Mouse (Mus musculus) spleen, postnatal 14 days (tissue): Measurements from ENCODE around the gene Nova2.

Experiments
- DNase-seq, 2 experiments: peaks; one replicate each; pipeline ENCODE4 v3.0.0; 2021 to 2022; ENCODE audit warnings: low spot score in 2 of 2

The Nova2 gene

DNA sequence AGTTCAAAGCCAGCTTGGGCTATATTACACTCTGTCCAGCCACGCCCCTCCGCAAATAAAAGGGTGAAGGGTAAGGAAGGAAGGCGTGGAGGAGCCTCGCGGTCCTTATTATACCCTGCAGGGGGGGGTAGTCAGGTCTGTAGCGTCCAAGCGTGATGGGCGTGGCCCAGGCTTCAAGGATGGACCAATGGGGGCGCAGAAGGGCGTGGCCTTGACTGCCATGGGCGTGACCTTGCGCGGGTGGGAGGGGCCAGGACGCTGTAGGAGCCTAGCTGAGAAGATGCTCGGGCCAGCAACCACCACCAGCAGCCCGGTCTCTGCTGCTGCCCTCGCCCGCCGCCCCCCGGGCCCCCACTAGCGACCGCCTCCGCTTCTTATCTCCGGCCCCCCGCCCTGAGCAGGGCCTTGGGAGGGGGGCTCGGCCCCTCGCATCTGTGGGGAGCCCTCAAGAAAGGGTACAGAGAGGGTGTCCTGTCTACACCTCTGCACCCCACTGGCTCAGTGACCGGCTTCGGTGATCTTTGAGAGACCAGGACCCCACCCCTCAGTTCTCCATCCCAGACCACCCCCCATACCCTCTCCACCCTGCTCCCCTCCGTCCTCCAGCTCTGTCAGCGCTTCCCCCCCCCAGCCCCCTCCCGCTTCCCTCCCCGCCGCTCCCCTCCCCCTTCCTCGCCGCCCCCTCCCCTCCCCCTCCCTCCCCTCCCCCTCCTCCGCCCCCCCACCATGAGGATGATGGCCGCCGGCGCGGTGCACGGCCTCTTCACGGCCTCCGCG lies at the start of gene Nova2:
Gene Nova2, plus strand, starts transcription at position 727 of the 777 bp plus-strand sequence.
- peak; percentile 36 to 53 for DNase-seq

DNA sequence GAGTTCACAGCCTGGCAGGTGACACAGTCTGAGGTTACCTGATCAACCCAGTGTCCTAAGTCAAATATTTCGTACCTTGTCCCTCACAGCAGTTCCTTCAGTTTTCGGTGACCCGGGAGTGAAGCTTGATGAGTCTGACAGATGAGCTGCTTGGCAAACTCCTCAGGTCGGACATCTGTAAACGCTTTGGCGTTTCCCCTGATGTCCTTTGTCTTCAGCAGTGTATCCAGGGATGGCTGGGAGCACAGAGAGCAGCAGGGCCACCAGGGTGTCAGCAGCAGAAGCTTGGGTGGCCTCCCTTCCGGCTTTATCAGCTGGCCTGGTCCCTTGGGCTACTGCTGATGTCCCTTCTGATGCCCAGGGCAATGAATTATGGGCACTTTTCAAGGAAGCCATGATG lies 47.0 kb upstream of the Nova2 start:
- DNase-seq, result no peak

DNA sequence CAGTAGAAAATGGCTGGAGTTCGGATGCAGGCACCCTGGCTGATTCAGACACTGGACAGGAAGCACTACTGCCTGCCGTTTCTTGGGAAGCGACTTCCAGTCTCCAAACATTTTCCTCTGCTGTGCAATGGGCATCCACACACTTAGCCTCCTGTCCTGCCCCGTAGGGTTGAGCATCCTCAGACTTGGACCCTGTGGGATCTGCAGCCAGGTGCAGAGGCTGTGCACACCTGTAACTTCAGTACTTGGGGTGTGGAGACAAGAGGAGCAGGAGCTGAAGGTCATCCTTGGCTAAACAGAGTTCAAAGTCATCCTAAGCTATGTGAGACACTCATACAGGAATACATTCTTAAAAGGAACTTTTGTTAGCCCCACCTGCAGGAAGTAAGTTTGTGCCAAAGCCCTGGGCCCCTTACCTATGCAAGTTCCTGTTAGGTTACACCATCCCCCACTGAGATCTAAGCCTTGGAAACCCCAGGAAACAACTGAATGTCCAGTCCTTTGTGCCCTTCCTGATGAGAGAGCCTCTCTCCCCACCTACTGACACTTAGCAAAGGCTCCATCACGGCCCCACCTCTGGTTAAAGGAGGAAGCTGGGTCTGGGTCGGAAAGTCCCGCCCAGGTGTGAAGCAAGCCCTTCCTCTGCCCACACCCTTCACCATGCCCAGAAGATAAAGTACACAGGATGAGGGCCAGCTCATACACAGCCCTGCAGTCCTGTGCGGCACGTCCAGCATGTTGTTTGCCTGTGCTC lies 41.5 kb upstream of the Nova2 start:
- DNase-seq, result no peak

DNA sequence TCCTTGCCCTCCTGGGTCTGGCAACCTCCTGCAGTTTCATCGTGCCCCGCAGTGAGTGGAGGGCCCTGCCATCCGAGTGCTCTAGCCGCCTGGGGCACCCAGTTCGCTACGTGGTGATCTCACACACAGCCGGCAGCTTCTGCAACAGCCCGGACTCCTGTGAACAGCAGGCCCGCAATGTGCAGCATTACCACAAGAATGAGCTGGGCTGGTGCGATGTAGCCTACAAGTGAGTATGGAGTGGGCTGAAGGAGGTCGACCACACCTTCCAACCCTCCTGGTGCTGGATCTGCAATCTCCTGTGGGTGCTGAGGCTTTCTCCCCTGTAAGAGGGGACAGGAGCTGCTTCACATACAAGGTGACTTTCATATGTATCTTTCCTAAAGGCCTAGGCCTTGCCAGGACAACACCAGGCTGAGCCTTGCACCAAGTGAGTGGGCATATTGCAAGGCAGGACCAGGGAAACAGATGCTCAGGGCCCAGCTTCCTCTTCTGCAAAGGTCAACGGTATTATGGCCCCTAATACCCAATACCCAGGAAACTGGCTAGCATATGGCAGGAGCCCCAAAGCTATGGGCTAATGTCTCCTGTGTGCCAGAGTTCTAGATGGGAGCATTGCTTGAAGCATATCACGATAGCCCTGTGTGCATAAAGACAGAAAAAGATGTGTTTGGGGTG lies 40.8 kb upstream of the Nova2 start:
- no peak for DNase-seq

DNA sequence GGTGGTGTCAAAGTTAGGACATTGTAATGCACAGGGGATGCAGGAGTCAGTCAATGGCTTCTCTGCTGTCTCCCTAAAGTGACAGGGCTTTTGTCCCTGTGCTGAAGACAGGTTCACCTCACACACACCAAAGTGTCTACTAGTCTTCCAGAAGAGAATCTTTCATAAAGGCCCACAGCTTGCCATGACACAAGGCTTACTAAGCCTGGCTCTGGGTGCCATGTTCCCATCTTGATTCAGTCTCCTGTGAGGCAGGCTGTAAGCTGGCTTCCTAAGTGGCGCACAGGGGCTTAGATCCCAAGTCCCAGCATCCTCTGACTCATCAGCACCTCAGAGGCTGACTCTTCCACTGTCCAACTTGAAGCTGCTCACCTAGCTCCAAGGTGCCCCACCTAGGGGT lies 38.7 kb upstream of the Nova2 start:
- DNase-seq, result no peak

DNA sequence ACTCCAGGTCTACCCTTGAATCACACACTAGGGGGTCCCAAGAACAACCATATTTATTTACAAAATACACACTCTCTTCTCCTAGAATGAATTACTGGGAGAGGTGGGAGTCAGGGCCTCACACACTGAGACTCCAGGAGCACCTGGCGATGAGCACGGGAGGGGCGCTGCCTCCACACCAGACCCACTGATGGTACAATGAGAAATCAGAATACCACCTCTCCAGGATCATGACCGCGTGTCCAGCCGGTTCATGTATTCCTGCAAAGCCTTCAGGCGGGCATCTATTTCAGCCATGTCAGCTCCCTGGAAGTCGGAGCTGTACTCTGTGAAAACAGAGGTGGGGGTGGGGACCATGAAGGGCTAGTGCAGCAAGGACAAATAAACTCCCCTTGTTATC lies 34.8 kb upstream of the Nova2 start:
- no peak for DNase-seq

DNA sequence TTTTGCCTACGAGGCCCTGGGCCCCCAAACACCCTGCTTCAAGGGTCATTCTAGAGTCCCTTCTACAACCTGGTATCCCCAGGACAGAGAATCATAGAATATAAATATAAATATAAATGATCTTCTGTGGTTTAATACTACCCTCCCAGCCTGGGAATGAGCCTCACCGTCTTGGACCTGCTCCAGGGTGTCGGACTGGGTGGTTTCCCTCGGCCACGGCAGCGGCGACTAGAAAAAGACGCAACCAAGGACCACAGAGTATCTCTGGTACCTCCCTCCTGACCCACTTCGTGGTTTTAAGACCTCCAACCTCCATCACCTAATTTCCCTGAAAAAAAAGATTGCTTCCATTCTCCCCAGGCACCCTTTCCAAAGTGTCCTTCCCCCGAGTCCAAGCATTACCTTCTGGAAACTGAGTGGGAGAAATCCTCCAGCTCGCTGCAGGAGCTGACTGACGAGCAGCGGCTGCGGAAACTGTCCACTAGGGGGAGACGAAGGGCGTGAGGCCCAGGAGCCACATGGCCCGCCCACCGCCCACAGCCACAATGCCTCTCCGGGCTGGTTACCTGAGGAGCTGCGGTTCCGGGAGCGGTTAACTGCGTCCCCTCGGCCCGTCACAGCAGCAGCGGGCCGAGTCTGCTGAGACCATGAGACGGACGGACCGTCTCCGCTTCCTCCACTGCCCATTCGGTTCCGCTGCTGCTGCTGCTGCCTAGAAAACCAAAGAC lies 33.7 kb upstream of the Nova2 start:
- peak; percentile 59 to 75 for DNase-seq

DNA sequence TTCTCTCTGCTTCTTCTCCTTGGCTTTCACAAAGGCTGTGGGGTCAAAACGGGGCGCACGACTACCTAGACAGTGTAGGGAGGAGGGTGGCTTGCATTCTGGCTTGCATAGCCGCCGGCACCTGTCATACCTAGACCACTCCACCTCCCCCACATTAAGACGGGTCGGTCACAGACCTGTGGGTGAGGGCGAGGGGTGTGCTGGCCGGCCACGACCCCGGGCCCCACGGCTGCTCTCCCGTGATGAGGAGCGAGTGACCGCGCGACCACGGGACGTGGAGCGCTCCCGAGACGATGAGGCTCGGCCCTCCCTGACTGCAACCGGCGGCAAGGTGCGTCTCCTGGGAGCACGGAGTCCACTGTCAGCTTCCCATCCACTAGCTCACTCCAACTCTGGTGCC lies 32.7 kb upstream of the Nova2 start:
- DNase-seq, result no peak

DNA sequence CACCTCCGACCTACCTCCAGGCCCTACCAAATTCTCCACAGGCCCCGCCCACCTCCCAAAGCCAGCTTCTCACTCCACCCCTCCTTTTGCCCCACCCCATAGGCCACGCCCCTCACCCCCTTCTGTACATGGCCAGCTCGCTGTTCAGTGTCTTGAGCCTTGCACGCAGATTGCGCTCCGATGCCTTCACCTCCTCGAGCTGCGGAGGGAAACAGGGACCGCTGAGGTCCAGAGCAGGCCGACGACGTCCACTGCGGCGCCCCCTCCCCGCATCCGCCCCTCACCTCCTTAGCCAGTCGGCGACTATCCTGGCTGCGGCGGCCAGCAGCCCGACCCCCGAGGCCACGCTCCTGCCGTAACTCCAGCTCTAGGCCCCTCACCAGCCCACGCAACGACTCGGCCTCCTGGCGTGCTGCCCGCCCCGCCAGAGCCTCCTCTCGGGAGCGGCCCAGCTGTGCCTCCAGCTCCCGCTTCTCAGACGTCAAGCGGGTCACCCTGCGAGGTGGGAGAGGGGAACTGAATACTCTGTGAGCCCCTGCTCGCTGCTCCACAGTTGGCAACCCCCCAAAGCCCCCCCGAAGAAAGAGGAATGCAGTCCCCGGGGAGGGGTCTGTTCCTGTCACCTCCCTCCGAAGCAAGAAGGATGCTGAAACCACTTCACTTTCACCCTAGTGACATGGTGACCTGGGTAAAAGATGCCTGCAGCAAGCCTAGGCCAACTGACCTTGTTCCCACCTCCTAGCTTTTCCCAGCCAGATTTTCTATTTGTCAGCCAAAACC lies 31.8 kb upstream of the Nova2 start:
- DNase-seq, result peak in 1 of 2 experiments; percentile 25

DNA sequence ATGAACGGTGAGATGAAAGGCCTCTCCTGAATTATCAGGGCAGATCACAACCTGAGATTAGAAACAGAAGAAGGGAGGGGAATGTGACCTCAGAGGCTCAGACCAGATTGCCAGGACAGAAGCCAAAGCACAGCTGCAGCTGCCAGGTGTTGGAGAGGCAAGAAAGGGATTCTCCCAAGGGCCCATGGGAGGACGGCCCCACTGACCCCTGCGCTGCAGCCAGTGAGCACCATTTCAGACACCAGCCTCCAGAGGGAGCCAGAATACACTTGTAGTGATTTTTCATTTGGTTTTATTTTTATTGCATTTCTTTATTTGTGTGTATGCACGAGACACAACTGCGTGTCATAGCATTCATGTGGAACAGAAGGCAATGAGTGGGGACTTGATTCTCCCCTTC lies 29.2 kb upstream of the Nova2 start:
- no peak for DNase-seq

DNA sequence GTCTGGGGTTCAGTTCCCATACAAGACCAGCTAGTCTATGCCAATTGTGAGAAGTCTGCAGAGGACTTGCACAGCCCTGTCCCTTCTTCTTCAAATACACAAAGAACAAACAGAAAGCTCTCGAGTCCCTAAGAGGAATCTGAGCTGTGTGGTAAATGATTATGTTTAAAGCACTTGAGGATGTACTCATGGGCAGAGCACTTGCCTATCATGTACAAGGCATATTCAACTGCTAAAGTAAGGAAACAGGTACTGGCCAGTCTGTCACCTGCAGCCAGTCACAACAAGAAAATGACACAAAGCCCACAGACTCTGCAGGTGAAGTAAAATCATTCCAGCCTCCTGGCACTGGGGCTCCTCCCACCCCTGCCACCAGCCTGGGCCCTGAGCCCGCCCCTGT lies 25.2 kb upstream of the Nova2 start:
- DNase-seq, result no peak

DNA sequence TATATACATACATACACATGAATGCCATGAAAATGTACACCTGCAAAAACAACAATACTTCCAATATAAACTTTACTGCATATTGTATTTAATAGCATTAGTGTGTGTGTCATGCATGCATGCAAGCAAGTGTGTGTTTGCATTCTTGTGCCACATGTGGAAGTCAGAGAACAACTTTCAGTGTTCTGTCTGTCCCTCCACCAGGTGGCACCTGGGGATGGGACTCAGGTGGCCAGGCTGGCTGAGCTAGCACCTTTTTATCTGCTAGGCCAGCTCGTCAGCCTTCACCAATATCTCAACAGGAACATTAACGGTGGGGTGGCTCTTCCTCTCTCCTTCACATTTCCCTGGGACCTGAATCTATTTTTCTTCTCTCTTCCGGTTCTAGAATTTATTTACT lies 23.2 kb upstream of the Nova2 start:
- DNase-seq, result no peak

DNA sequence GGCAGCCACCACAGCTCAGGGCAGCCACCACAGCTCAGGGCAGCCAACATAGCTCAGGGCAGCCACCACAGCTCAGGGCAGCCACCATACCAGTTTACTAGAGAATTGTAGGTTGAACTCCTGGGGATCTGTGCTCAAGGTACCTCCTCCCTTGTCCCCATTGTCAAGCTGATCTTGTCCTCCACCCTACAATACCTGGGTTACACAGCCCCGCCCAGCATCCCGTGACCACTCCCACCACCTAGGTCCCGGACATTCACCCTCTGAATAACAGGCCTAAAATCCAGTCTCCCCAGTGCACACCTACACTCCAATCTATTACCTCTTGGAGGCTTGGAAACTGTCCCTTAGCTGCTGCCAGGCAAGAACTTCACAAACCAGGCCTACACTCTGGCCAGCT lies 20.7 kb upstream of the Nova2 start:
- DNase-seq, result no peak

DNA sequence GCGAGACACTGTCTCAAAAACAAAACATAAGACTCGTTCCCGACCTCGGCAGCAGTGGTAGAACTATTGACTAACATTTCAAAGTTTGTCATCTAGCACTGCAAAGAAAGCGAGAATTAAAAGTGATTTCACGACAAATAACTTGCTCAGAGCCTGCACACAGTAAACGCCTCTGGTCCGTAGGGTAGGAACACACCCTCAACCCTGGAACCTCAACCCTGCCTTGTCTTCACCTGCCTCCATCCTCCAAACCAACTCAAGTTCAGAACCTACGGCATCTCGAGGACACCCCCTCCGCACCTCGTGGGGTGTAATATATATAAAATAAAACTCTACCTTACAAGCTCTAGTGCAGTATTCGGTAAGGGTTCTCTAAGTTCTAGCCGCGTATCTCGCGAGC lies 15.9 kb upstream of the Nova2 start:
- no peak for DNase-seq

DNA sequence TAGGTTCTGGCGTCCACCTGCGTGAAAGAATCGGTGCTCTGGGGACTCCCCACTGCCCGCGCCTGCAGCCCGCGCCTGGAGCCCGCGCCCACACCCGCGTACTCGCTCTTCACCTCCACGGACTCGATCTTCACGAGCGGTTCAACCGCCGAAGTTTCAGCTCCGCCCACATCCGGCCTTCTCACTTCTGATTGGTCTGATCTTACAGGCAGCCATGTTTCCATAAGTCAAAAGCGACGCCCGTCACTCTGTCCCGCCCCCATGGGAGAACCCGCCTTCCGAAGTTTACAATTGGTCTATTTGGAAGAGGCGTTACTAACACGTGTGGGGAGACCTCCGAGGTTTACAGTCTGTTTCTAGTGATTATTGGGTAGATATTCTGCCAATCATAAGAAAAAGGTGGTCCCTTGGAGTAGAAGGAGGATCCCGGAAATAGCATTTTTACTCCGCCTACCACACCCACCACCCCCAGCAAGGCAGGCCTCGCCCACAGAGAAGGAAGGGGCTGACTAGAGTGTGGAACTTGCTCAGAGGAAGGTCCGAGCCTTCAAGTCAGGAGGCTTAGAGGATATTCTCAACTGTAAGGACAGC lies 15.4 kb upstream of the Nova2 start, which contains the start of gene Ccdc61:
Gene Ccdc61, minus strand, starts transcription at position 175 of the 591 bp plus-strand sequence.
- DNase-seq, result peak; percentile 92

DNA sequence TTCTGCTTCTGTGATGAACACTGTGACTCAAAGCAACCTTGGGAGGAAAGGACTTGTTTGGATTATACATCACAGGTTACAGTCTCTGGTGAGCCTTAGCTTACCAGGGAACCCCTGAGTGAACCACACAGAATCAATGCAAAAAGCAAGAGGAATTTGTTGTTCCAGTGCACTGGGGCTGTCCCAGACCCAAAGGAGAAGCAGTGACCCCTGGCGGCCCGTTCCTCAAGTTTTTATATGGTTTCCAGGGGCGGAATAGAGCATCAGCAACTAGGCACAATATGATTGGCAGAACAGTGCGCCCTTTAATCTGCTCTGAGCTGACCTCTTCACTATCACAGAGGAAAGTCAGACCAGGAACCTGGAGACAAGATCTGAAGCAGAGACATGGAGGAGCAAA lies 9.4 kb upstream of the Nova2 start:
- DNase-seq, result no peak

DNA sequence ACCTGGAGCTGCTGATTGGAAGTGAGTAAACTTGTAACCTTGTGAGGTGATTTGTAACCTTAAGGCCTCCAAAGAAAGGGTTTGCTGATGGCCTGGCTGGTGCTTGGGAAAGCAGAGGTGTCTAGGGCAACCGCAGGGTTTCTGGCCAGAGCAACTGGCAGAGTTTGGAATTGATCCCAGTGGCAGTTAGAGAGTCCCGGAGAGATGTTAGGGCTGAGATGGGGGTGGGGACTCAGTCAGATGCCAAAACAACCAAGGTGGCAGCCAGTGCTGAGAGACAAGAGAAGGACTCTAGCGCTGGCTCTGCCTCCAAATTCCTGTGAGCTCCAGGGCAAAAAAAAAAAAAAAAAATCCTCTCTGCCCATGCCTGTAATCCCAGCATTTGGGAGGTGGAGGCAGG lies 7.8 kb upstream of the Nova2 start:
- DNase-seq, result no peak

DNA sequence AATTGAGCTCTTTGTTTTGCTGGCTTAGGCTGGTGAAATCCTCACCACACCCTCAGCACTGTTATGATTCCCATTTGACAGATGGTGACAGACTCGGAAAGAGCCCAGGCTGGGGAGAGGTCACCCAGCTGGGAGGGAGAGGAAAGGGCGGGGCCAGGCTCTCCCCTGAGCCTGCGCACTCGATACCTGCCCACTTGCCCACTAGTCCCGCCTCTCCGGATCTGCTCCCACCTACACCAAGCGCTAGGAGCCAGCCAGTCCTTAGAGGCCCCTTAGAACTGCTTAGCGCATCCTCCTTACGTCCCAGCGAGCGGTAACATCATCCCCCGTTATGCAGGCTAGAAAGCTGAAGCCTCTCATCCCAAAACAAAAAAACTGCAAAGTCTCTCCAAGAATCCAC lies 4.6 kb upstream of the Nova2 start:
- no peak for DNase-seq

DNA sequence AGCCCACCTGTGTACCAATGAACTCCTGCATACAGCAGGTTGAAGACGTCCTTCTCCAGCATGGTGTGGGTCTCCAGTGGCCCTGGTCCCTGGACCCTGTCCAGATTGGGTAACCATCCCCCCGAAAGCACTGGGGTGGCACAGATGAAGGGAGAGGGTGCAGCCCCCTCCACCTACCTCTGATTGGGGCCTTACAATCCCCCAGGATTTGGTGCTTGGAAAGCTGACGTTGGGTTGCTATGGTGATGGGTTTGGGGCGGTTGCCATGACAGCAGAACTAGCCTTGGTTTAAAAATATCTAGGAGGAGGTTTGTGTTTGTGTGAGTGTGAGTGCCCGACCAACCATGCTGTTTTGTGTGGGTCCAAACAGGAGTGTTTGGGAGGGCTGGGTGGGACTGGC lies 2.9 kb upstream of the Nova2 start:
- DNase-seq, result no peak

DNA sequence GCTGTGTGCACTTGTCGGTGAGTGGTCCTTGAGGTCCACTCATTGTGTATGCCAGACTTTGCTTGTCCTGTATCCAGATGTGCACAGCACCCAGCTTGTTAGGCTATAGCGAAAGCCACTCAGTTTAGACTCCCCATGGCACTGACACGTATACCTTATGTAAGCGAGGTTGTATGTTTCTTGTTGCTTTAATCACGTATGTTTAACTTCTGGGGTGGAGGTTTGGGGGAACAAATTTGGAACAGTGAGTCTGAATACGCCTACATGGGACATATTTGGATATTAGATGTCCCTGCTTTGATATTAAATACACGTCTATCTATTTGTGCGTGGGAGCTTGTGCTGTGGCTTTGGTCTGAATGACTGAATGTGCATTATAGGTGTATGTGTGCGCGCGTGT lies 2.4 kb upstream of the Nova2 start:
- DNase-seq, result no peak

DNA sequence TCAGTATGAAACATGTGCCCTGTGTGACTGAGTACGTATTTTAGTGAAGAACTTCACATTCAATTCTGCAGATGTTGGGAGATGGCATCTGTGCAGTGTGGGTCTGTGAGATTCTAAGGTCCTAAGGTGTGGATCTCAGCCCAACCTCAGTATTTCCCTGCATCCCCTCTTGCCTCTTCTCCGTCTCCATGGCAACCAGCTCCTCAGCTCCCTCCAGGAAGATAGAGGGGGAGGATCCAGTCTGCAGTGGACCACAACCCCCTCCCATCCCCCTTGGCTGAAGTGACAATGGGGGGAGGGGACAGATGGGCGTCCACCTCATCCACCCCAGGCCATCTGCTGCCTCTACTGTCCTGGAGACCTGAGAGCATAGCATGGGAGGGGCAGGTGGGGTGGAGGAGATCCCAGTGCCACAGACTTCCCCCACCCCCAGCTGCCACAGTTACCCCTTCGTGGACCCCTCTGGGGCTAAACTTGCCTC lies 1.9 kb upstream of the Nova2 start:
- no peak for DNase-seq
